In the genomic region with DNA sequence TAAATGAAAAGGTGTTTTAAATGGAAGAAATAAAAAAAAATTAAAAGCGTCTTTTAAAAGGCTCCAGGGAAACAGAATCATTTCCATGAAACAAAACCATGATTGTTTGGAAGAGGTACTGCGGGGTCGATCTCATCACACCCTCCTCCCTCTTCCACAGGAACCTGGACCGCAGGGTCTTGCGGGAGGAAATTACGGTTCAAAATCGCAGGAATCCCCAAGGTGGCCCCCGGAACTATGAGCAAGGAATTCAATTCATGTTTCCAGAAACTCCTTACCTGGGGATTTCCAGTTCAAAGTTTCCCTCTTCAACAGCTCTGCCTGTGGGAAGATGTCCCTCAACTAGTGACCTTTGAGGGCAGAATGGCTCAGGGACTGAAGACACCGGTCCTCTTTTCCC, we compare ENCODE assay signal across 11 mouse cellular contexts. TPM values are rescaled to one million over a fixed set of nuclear protein-coding genes. Genes with fewer than 3 reads are reported as not detected.
DNase-seq lines count a peak whose midpoint lies in the region; ATAC-seq and TF ChIP-seq lines count a peak whose summit lies in the region.
"Had no signal": no experiment of that assay in that cellular context is flagged by ENCODE, and none has a peak within 500 bp of the region (broad histone marks: within the 10 kb centered on the region; RNA-seq: fewer than 3 reads in every experiment).

No protein-coding gene starts in this region.

- H3K27ac ChIP-seq in kidney, postnatal 0 days, result no peak overlapping the region
- H3K27ac ChIP-seq in forebrain, embryonic 12.5 days, result peak overlapping the region; percentile 99
- H3K27ac ChIP-seq in hindbrain, postnatal 0 days, result peak overlapping the region; percentile 74
- H3K27ac ChIP-seq in neural tube, embryonic 12.5 days, result no peak overlapping the region; the same call in 1 of the 2 replicates
- H3K27ac ChIP-seq: liver, embryonic 13.5 days had no signal

- H3K9me3 ChIP-seq in kidney, postnatal 0 days (replicated peaks; ENCODE audit: low read length), result no peaks in the 10 kb centered on the region
- H3K9me3 ChIP-seq in forebrain, embryonic 12.5 days, result no peaks in the 10 kb centered on the region
- no peaks in the 10 kb centered on the region for H3K9me3 ChIP-seq in hindbrain, postnatal 0 days (ENCODE audit: low read length)
- H3K9me3 ChIP-seq in neural tube, embryonic 12.5 days, result no peaks in the 10 kb centered on the region
- H3K9me3 ChIP-seq: liver, embryonic 13.5 days had no signal

- H3K27me3 ChIP-seq in kidney, postnatal 0 days (ENCODE audit: insufficient read depth, low read length), result no peaks in the 10 kb centered on the region
- H3K27me3 ChIP-seq in forebrain, embryonic 12.5 days, result peaks cover 37% of the 10 kb centered on the region; the same call in 1 of the 2 replicates
- no peaks in the 10 kb centered on the region for H3K27me3 ChIP-seq in hindbrain, postnatal 0 days (ENCODE audit: insufficient read depth, low read length)
- H3K27me3 ChIP-seq in neural tube, embryonic 12.5 days (replicated peaks), result peaks cover 48% of the 10 kb centered on the region

- no peak overlapping the region for H3K9ac ChIP-seq in kidney, postnatal 0 days (ENCODE audit: low read depth, low read length)
- H3K9ac ChIP-seq in forebrain, embryonic 12.5 days, result peak overlapping the region; percentile 25; the same call in 1 of the 2 replicates
- H3K9ac ChIP-seq in hindbrain, postnatal 0 days (replicated peaks; ENCODE audit: low read length), result no peak overlapping the region
- 0 out of 2 replicates have a peak overlapping the region, but pooled peaks have one; percentile 5 for H3K9ac ChIP-seq in neural tube, embryonic 12.5 days
- H3K9ac ChIP-seq: liver, embryonic 13.5 days had no signal

- H3K36me3 ChIP-seq in kidney, postnatal 0 days (ENCODE audit: insufficient read depth, low read length), result no peaks in the 10 kb centered on the region
- H3K36me3 ChIP-seq in forebrain, embryonic 12.5 days (replicated peaks), result no peaks in the 10 kb centered on the region
- no peaks in the 10 kb centered on the region for H3K36me3 ChIP-seq in hindbrain, postnatal 0 days (ENCODE audit: insufficient read depth, low read length)
- no peaks in the 10 kb centered on the region for H3K36me3 ChIP-seq in neural tube, embryonic 12.5 days
- H3K36me3 ChIP-seq: liver, embryonic 13.5 days had no signal

- no peak for ATAC-seq in kidney, postnatal 0 days (replicated peaks; ENCODE audit: low FRiP score, low read depth)
- ATAC-seq in forebrain, embryonic 12.5 days (ENCODE audit: low FRiP score), result no peak
- ATAC-seq in hindbrain, postnatal 0 days, result no peak
- ATAC-seq in neural tube, embryonic 12.5 days (ENCODE audit: low FRiP score, low read depth), result no peak

- no peak for TF ChIP-seq CTCF in kidney, postnatal 0 days (IDR thresholded peaks at IDR 0.05; ENCODE audit: low read depth)
- TF ChIP-seq CTCF in hindbrain, postnatal 0 days (IDR thresholded peaks at IDR 0.05; ENCODE audit: low read depth), result no peak

- DNase-seq in kidney, postnatal 0 days (ENCODE audit: low spot score), result no peak
- DNase-seq in kidney, adult 18-20 months, result no peak
- no peak for DNase-seq in hindbrain, postnatal 0 days (ENCODE audit: low spot score)
- DNase-seq in gastrocnemius, adult 18-20 months (ENCODE audit: low spot score), result no peak
- no peak for DNase-seq in T-cell, adult 2 months (ENCODE audit: low spot score)
- DNase-seq in adipocyte (ENCODE audit: low spot score), result no peak
- DNase-seq: liver, embryonic 13.5 days had no signal

- peaks cover 36% of the 10 kb centered on the region for H3K4me1 ChIP-seq in kidney, postnatal 0 days (replicated peaks; ENCODE audit: insufficient read depth, low read length)
- peaks cover 83% of the 10 kb centered on the region for H3K4me1 ChIP-seq in forebrain, embryonic 12.5 days
- peaks cover 26% of the 10 kb centered on the region; the same call in 1 of the 2 replicates for H3K4me1 ChIP-seq in hindbrain, postnatal 0 days (ENCODE audit: insufficient read depth, low read length)
- H3K4me1 ChIP-seq in neural tube, embryonic 12.5 days, result peaks cover 59% of the 10 kb centered on the region

- H3K4me3 ChIP-seq in kidney, postnatal 0 days (replicated peaks; ENCODE audit: low read depth, low read length), result no peak overlapping the region
- H3K4me3 ChIP-seq in forebrain, embryonic 12.5 days (replicated peaks), result 0 out of 2 replicates have a peak overlapping the region, but pooled peaks have one; percentile 31
- no peak overlapping the region for H3K4me3 ChIP-seq in hindbrain, postnatal 0 days (ENCODE audit: low read length)
- no peak overlapping the region for H3K4me3 ChIP-seq in neural tube, embryonic 12.5 days
- H3K4me3 ChIP-seq: liver, embryonic 13.5 days had no signal

- peak overlapping the region; percentile 43; the same call in 1 of the 2 replicates for H3K4me2 ChIP-seq in kidney, postnatal 0 days (ENCODE audit: low read length)
- peak overlapping the region; percentile 53 for H3K4me2 ChIP-seq in forebrain, embryonic 12.5 days
- H3K4me2 ChIP-seq in hindbrain, postnatal 0 days (ENCODE audit: low read depth, low read length), result peak overlapping the region; percentile 34; the same call in 1 of the 2 replicates
- H3K4me2 ChIP-seq in neural tube, embryonic 12.5 days (replicated peaks), result peak overlapping the region; percentile 51

- 11% methylated on average over 9 of the region's 9 CpGs for WGBS in kidney, postnatal 0 days
- 3% methylated on average over 9 of the region's 9 CpGs for WGBS in forebrain, embryonic 12.5 days
- 12% methylated on average over 9 of the region's 9 CpGs for WGBS in hindbrain, postnatal 0 days
- 3% methylated on average over 9 of the region's 9 CpGs for WGBS in neural tube, embryonic 12.5 days

RNA-seq across cellular contexts. Expression of gene Ccdc33, which starts 4.6 kb away (rescaled TPM):
- 0.09 and 0.13 TPM in 2 replicates for polyA plus RNA-seq in kidney, postnatal 0 days (2015; fragmentation: Nextera tagmentation; extraction: Ambion mirVana)
- 1.5 and 2.4 TPM in 2 replicates for polyA plus RNA-seq in forebrain, embryonic 12.5 days (2016; fragmentation: Nextera tagmentation; extraction: Ambion mirVana)
- total RNA-seq in hindbrain, postnatal 0 days (2014; rRNA removed), result 0.52 and 1.4 TPM in 2 replicates
- 0.75 and 1.2 TPM in 2 replicates for polyA plus RNA-seq in hindbrain, postnatal 0 days (2015; fragmentation: Nextera tagmentation; extraction: Ambion mirVana)
- 0.70 and 1.3 TPM in 2 replicates for polyA plus RNA-seq in neural tube, embryonic 12.5 days (2016; fragmentation: Nextera tagmentation; extraction: Ambion mirVana)
- total RNA-seq in gastrocnemius, adult 18-20 months (2021), result not detected
- total RNA-seq: common myeloid progenitor, adult 5-6 weeks; gastrocnemius, adult 8-10 months had no signal
- polyA plus RNA-seq: liver, embryonic 13.5 days had no signal

RNA-seq across cellular contexts. Expression of gene Stra6, which starts 50.4 kb away (rescaled TPM):
- 12.2 and 13.2 TPM in 2 replicates for polyA plus RNA-seq in kidney, postnatal 0 days (2015; fragmentation: Nextera tagmentation; extraction: Ambion mirVana)
- 10.7 and 11.6 TPM in 2 replicates for polyA plus RNA-seq in forebrain, embryonic 12.5 days (2016; fragmentation: Nextera tagmentation; extraction: Ambion mirVana)
- total RNA-seq in hindbrain, postnatal 0 days (2014; rRNA removed), result 16.0 and 19.2 TPM in 2 replicates
- polyA plus RNA-seq in hindbrain, postnatal 0 days (2015; fragmentation: Nextera tagmentation; extraction: Ambion mirVana), result 7.5 TPM in 2 replicates
- polyA plus RNA-seq in neural tube, embryonic 12.5 days (2016; fragmentation: Nextera tagmentation; extraction: Ambion mirVana), result 40.5 and 46.6 TPM in 2 replicates
- total RNA-seq in gastrocnemius, adult 18-20 months (2021), result under 1 TPM; 0.16 to 0.90 TPM
- total RNA-seq: common myeloid progenitor, adult 5-6 weeks had no signal

Comparison
In these comparisons a context has a peak if more than half of its experiments do, and no peak if none do; other contexts are left out.
1. H3K27ac ChIP-seq: peak in forebrain, embryonic 12.5 days (single experiment) and hindbrain, postnatal 0 days (single experiment); none in kidney, postnatal 0 days (single experiment) and neural tube, embryonic 12.5 days (single experiment).
2. H3K9ac ChIP-seq: peak in forebrain, embryonic 12.5 days (single experiment) and neural tube, embryonic 12.5 days (single experiment); none in kidney, postnatal 0 days (single experiment) and hindbrain, postnatal 0 days (single experiment).
3. Peak in every context shown above with its lines, with median percentiles within 50 percentile points of each other: H3K4me2 ChIP-seq.